Mouse (Mus musculus) bone marrow, adult 2 months (tissue): ENCODE measurements around the gene Mrps18a.

Source experiments
- CTCF ChIP-seq: fragments of 200-500 bp; IDR thresholded peaks from 2 replicates; pipeline ENCODE4 v1.5.1; 2011; ENCODE audit warnings: low read length, control low read depth; ENCODE audit not compliant: control insufficient read depth, insufficient read depth
- POLR2A ChIP-seq: fragments of 200-500 bp; IDR thresholded peaks from 2 replicates; pipeline ENCODE4 v1.6.1; 2011; ENCODE audit warnings: low read depth, mild to moderate bottlenecking, control low read depth, low read length, borderline replicate concordance; ENCODE audit not compliant: control insufficient read depth

- no peak for TF ChIP-seq CTCF
- TF ChIP-seq POLR2A, result no peak
Measured at GRCm38 (mm10) chr17:46108286-46108685, 2.5 kb upstream of the Mrps18a start.
